Mouse (Mus musculus) bone marrow, adult 2 months (tissue): ENCODE data around the gene Pwp2. TPM values are rescaled to one million over a fixed set of nuclear protein-coding genes. Genes with fewer than 3 reads are reported as not detected.
A peak's percentile ranks its signal among the peaks of the same experiment; 100 is the strongest.
"Not testable (repeated sequence)": the region's sequence is repeated elsewhere in the genome, so short reads cannot be mapped to it uniquely, and the experiment has no call there.

Source experiments
- H3K27ac ChIP-seq: fragments of 200-500 bp; 2 replicates; pipeline ENCODE4 v1.5.1; 2012; ENCODE audit warnings: low read depth, mild to moderate bottlenecking, control low read depth, inconsistent platforms, low read length; ENCODE audit not compliant: control insufficient read depth, poor library complexity, insufficient read depth
- H3K4me1 ChIP-seq: fragments of 200-500 bp; 2 replicates; pipeline ENCODE4 v1.6.1; 2011; ENCODE audit warnings: low read length; ENCODE audit not compliant: control insufficient read depth, insufficient read depth
- H3K4me3 ChIP-seq: fragments of 200-500 bp; replicated peaks from 2 replicates; pipeline ENCODE3; 2011; ENCODE audit warnings: mild to moderate bottlenecking, low read depth, low read length, control low read depth; ENCODE audit not compliant: control insufficient read depth
- CTCF ChIP-seq: fragments of 200-500 bp; IDR thresholded peaks from 2 replicates; pipeline ENCODE4 v1.5.1; 2011; ENCODE audit warnings: low read length, control low read depth; ENCODE audit not compliant: control insufficient read depth, insufficient read depth
- POLR2A ChIP-seq: fragments of 200-500 bp; IDR thresholded peaks from 2 replicates; pipeline ENCODE4 v1.6.1; 2011; ENCODE audit warnings: low read depth, mild to moderate bottlenecking, control low read depth, low read length, borderline replicate concordance; ENCODE audit not compliant: control insufficient read depth
- WGBS: fragments of 180-500 bp; shearing (Covaris S2); methylation state at CpG from one replicate; pipeline ENCODE4 v1.1.7; 2018; 5-methylcytosine and 5-hydroxymethylcytosine counted together
- polyA plus RNA-seq: library from polyadenylated mRNA; stranded (reverse); fragments of >200 nt; gene quantifications from 2 replicates; pipeline ENCODE4 v1.2.4, GENCODE M21; 2011; ENCODE audit warnings: low replicate concordance; ENCODE audit not compliant: missing spikeins, insufficient read depth, insufficient read length

Gene Pwp2
- polyA plus RNA-seq, 1 experiment, result 13.9 TPM

- TF ChIP-seq POLR2A (no peak), CTCF (no peak)
Observed at GRCm38 (mm10) chr10:78134400-78134799, 50.5 kb downstream of the Pwp2 start.

GRCm38 (mm10) chr10:78129998-78130397 lies 55.0 kb downstream of the Pwp2 start:
- Histone ChIP-seq H3K27ac (no peak overlapping the region), H3K4me1 (peaks cover 9% of the 10 kb centered on the region), H3K4me3 (no peak overlapping the region)
- 56% methylated on average over 4 of the region's 4 CpGs for WGBS
- TF ChIP-seq CTCF (no peak), POLR2A (no peak)

More at GRCm38 (mm10) chr10:78134400-78134799, 50.5 kb downstream of the Pwp2 start:
- H3K4me3 ChIP-seq, result no peak overlapping the region
- H3K4me1 ChIP-seq, result peaks cover 11% of the 10 kb centered on the region
- WGBS, result 3% methylated on average over 4 of the region's 4 CpGs
- peak overlapping the region; percentile 79 for H3K27ac ChIP-seq

- WGBS, result 84% methylated on average over 11 of the region's 11 CpGs
- TF ChIP-seq POLR2A, result no peak
- TF ChIP-seq CTCF, result no peak
- Histone ChIP-seq H3K4me1 (peaks cover 6% of the 10 kb centered on the region; the same call in 1 of the 2 replicates), H3K27ac (no peak overlapping the region), H3K4me3 (no peak overlapping the region)
Observed at GRCm38 (mm10) chr10:78129423-78129822, 55.5 kb downstream of the Pwp2 start.

GRCm38 (mm10) chr10:78128647-78129046 lies 56.3 kb downstream of the Pwp2 start:
- WGBS, result 68% methylated on average over 2 of the region's 2 CpGs
- TF ChIP-seq CTCF (no peak), POLR2A (no peak)

GRCm38 (mm10) chr10:78127931-78128330 lies 57.0 kb downstream of the Pwp2 start:
- Histone ChIP-seq H3K4me3 (no peak overlapping the region), H3K4me1 (peaks cover 1% of the 10 kb centered on the region; the same call in 1 of the 2 replicates), H3K27ac (no peak overlapping the region)
- WGBS, result 88% methylated on average over 1 of the region's 1 CpGs
- TF ChIP-seq POLR2A (no peak), CTCF (no peak)

More at GRCm38 (mm10) chr10:78128647-78129046, 56.3 kb downstream of the Pwp2 start:
- no peak overlapping the region for H3K27ac ChIP-seq
- no peak overlapping the region for H3K4me3 ChIP-seq
- H3K4me1 ChIP-seq, result peaks cover 1% of the 10 kb centered on the region; the same call in 1 of the 2 replicates

- TF ChIP-seq POLR2A (no peak), CTCF (no peak)
- H3K4me1 ChIP-seq, result peaks cover 1% of the 10 kb centered on the region; the same call in 1 of the 2 replicates
- H3K4me3 ChIP-seq, result no peak overlapping the region
- H3K27ac ChIP-seq, result no peak overlapping the region
- WGBS, result 86% methylated on average over 9 of the region's 9 CpGs
Observed at GRCm38 (mm10) chr10:78127046-78127870, 57.7 kb downstream of the Pwp2 start.

GRCm38 (mm10) chr10:78126311-78126710 lies 58.6 kb downstream of the Pwp2 start:
- Histone ChIP-seq H3K4me1 (peaks cover 1% of the 10 kb centered on the region; the same call in 1 of the 2 replicates), H3K27ac (no peak overlapping the region), H3K4me3 (no peak overlapping the region)
- no peak for TF ChIP-seq CTCF
- TF ChIP-seq POLR2A, result no peak
- 83% methylated on average over 5 of the region's 5 CpGs for WGBS

- not testable (repeated sequence) for H3K4me3 ChIP-seq, H3K27ac ChIP-seq, H3K4me1 ChIP-seq
- 65% methylated on average over 8 of the region's 8 CpGs for WGBS
Observed at GRCm38 (mm10) chr10:78125061-78125460, 59.9 kb downstream of the Pwp2 start.

- not testable (repeated sequence) for H3K27ac ChIP-seq, H3K4me3 ChIP-seq, H3K4me1 ChIP-seq
- WGBS, result 26% methylated on average over 6 of the region's 6 CpGs
Observed at GRCm38 (mm10) chr10:78124137-78124536, 60.8 kb downstream of the Pwp2 start.

Other genes starting within 250 kb of the Pwp2 start
- gene Trpm2, start 214.6 kb downstream of the Pwp2 start, polyA plus RNA-seq, result 19.2 and 53.7 TPM in 2 replicates
- 4.4 and 5.8 TPM in 2 replicates for gene 1810043G02Rik, start 206.6 kb downstream of the Pwp2 start, polyA plus RNA-seq
- gene Pfkl, start 175.1 kb downstream of the Pwp2 start, polyA plus RNA-seq, result 8.0 and 13.3 TPM in 2 replicates
- 6.7 TPM in 1 of 2 replicates, not detected in the other for gene Dnmt3l, start 143.2 kb downstream of the Pwp2 start, polyA plus RNA-seq
- not detected in 2 replicates for gene Aire, start 141.5 kb downstream of the Pwp2 start, polyA plus RNA-seq
- 7.9 and 20.7 TPM in 2 replicates for gene Icosl, start 115.8 kb downstream of the Pwp2 start, polyA plus RNA-seq
- gene D10Jhu81e, start 15.4 kb downstream of the Pwp2 start, polyA plus RNA-seq, result 25.3 and 31.3 TPM in 2 replicates
- 19.5 and 31.8 TPM in 2 replicates for gene Trappc10, start 59.5 kb upstream of the Pwp2 start, polyA plus RNA-seq
- gene Agpat3, start 167.3 kb upstream of the Pwp2 start, polyA plus RNA-seq, result 15.4 and 21.4 TPM in 2 replicates
- 80.6 and 132 TPM in 2 replicates for gene Rrp1, start 227.9 kb upstream of the Pwp2 start, polyA plus RNA-seq
- 41.1 and 77.8 TPM in 2 replicates for gene Cstb, start 240.5 kb upstream of the Pwp2 start, polyA plus RNA-seq